Mouse (Mus musculus) CD4-positive, CD25-positive, alpha-beta regulatory T cell, adult 2 months (primary cell): ENCODE measurements around the gene Dpp6.

Source experiments
- DNase-seq: peaks from one replicate; pipeline ENCODE4 v3.0.0-alpha.2; 2012; ENCODE audit warnings: low read depth, low spot score

Gene Dpp6

GRCm38 (mm10) chr5:27659781-27660180 lies 842.8 kb downstream of the Dpp6 start:
- DNase-seq: no peak

- no peak for DNase-seq
Measured at GRCm38 (mm10) chr5:27664111-27664510, 847.1 kb downstream of the Dpp6 start.

- no peak for DNase-seq
Measured at GRCm38 (mm10) chr5:27671487-27671886, 854.5 kb downstream of the Dpp6 start.

- DNase-seq: no peak
Measured at GRCm38 (mm10) chr5:27677247-27677666, 860.3 kb downstream of the Dpp6 start.

GRCm38 (mm10) chr5:27679151-27679550 lies 862.1 kb downstream of the Dpp6 start:
- DNase-seq: no peak

- DNase-seq: peak; percentile 25
Measured at GRCm38 (mm10) chr5:27680476-27680875, 863.5 kb downstream of the Dpp6 start.

- no peak for DNase-seq
Measured at GRCm38 (mm10) chr5:27685162-27685561, 868.2 kb downstream of the Dpp6 start.

GRCm38 (mm10) chr5:27685923-27686322 lies 868.9 kb downstream of the Dpp6 start:
- DNase-seq: no peak

GRCm38 (mm10) chr5:27687311-27687710 lies 870.3 kb downstream of the Dpp6 start:
- DNase-seq: no peak

GRCm38 (mm10) chr5:27702482-27702881 lies 885.5 kb downstream of the Dpp6 start:
- no peak for DNase-seq

- DNase-seq: no peak
Measured at GRCm38 (mm10) chr5:27705020-27705419, 888.0 kb downstream of the Dpp6 start.

- DNase-seq: no peak
Measured at GRCm38 (mm10) chr5:27706551-27706950, 889.5 kb downstream of the Dpp6 start.

- DNase-seq: no peak
Measured at GRCm38 (mm10) chr5:27707283-27707682, 890.3 kb downstream of the Dpp6 start.

- DNase-seq: no peak
Measured at GRCm38 (mm10) chr5:27708209-27708608, 891.2 kb downstream of the Dpp6 start.

GRCm38 (mm10) chr5:27711461-27712192 lies 894.6 kb downstream of the Dpp6 start:
- DNase-seq: no peak

GRCm38 (mm10) chr5:27714356-27714755 lies 897.4 kb downstream of the Dpp6 start:
- DNase-seq: no peak

GRCm38 (mm10) chr5:27716026-27716425 lies 899.0 kb downstream of the Dpp6 start:
- no peak for DNase-seq

- no peak for DNase-seq
Measured at GRCm38 (mm10) chr5:27717301-27717700, 900.3 kb downstream of the Dpp6 start.

- DNase-seq: no peak
Measured at GRCm38 (mm10) chr5:27719311-27719710, 902.3 kb downstream of the Dpp6 start.

GRCm38 (mm10) chr5:27724460-27724859 lies 907.5 kb downstream of the Dpp6 start:
- no peak for DNase-seq

GRCm38 (mm10) chr5:27730666-27731065 lies 913.7 kb downstream of the Dpp6 start:
- DNase-seq: no peak

- DNase-seq: no peak
Measured at GRCm38 (mm10) chr5:27731392-27731791, 914.4 kb downstream of the Dpp6 start.

- no peak for DNase-seq
Measured at GRCm38 (mm10) chr5:27732288-27732868, 915.4 kb downstream of the Dpp6 start.
